Mouse (Mus musculus) left cerebral cortex, postnatal 36 days (tissue): Measurements from ENCODE around the gene Pdx1. TPM values are rescaled to one million over a fixed set of nuclear protein-coding genes. Genes with fewer than 3 reads are reported as not detected.

Experiments used
- DNase-seq, 2 experiments: peaks; one replicate each; pipeline ENCODE4 v3.0.0; 2021 to 2022; ENCODE audit warnings: low spot score in 2 of 2, mixed read lengths in 1 of 2
- intact Hi-C: fragments of 180-260 bp; cut with DNase I; formaldehyde crosslinking; loops from one replicate; pipeline ENCODE4 v1.15.1; 2025
- total RNA-seq, 2 experiments: library from RNA; stranded (reverse); gene quantifications; 2 replicates each; pipeline ENCODE4 v1.2.3; 2021

The Pdx1 gene
- total RNA-seq: not detected

DNA sequence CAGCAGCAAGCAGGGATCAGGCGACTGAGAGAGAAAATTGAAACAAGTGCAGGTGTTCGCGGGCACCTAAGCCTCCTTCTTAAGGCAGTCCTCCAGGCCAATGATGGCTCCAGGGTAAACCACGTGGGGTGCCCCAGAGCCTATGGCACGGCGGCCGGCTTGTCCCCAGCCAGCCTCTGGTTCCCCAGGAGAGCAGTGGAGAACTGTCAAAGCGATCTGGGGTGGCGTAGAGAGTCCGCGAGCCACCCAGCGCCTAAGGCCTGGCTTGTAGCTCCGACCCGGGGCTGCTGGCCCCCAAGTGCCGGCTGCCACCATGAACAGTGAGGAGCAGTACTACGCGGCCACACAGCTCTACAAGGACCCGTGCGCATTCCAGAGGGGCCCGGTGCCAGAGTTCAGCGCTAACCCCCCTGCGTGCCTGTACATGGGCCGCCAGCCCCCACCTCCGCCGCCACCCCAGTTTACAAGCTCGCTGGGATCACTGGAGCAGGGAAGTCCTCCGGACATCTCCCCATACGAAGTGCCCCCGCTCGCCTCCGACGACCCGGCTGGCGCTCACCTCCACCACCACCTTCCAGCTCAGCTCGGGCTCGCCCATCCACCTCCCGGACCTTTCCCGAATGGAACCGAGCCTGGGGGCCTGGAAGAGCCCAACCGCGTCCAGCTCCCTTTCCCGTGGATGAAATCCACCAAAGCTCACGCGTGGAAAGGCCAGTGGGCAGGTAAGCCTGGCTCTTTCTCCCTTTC lies at the start of gene Pdx1:
TSS of gene Pdx1 (plus strand) at position 34 of the 747 bp plus-strand sequence.
- intact Hi-C loops: loop anchor here (5.0 kb wide), 2 partner anchors 37 to 83 kb away; partner anchors contain the start of genes Cdx2 and Gsx1
- DNase-seq: peak in 1 of 2 experiments; percentile 5

- intact Hi-C loops: loop anchor here (1.0 to 5.0 kb wide), 3 partner anchors 245 to 315 kb away; no protein-coding TSS in a partner anchor
- peak; percentile 76 to 82 for DNase-seq
These were observed 42.2 kb upstream of the Pdx1 start for GRCm38 (mm10) chr5:147227354-147228112.

DNA sequence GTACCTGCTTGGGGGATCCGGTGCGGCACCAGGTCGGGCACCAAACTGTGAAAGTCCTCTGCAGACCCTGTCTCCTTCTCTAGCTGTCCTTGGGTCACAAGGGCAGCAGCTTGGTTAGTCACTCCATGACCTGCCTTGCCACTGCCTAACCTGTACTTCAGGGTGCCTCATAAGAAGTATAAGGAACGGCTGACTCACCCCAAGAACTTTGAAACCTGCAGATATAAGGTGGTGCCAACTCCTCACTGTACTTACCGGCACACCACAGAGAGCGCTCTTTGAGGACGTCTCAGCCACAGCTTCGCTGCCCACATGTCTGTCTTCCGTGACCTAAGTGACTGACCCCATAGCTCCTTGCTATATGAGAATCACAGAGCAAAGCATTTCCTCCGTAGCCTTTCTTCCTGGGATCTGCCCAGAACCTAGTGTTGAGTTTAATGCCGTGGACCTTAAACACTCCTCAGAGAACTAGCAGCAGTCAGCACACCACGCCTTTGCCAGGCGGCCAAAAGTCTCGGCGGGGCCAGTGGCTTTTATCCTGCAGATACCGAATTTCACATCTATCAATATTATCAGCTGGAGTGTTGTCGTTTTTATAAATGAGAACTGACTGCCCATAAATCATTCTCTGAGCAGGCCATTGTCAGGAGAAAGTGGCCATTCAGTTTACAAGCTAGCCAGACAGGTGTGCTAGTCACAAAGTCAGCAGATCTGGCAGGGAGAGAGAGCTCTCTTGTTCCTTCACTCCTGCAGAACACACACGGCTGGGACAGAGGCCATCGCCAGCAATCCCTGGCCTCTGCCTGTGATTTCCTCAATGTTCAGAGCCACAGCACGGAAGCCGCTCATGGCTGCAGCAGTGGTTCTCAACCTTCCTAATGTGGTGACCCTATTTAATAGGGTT lies 34.1 kb upstream of the Pdx1 start:
- intact Hi-C loops: no loop called here
- DNase-seq: no peak

- no peak for DNase-seq
- intact Hi-C loops: no loop called here
These were observed 25.9 kb upstream of the Pdx1 start for GRCm38 (mm10) chr5:147243908-147244307.

DNA sequence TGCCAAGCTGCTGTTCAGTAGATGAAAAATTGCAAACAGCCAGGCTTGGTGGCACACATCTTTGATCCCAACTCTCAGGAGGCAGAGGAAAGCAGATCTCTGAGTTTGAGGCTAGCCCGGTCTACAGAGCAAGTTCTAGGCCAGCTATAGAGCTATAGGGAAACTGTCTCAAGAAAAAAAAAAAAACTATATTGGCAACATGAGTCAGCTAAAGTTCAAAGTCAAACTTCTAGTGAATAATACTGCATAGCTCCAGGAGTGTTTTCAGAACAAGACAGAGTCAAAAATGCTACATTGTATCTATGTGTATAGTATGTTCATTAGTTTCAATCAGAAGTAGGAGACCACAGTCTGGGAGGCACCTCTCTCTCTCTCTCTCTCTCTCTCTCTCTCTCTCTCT lies 9.6 kb upstream of the Pdx1 start:
- no peak for DNase-seq
- intact Hi-C loops: no loop called here

DNA sequence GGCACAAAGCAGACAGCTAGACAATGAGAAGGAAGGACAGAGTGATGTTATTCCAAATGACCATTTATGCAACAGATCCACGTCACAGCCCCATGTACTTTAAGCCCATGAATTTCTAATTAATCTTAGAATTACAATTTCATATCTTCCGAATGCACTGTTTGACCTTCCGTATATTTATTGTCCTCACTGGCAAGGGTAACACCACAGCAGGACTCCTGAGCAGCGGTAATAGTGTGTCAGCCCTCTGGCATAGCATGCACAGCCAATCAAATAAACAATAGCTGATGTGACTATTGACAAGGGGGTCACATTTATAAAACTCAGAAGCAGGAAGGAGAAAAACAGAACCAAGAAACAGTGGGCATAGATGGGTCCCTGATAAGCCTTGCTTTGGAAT lies 9.0 kb upstream of the Pdx1 start:
- intact Hi-C loops: no loop called here
- no peak for DNase-seq

DNA sequence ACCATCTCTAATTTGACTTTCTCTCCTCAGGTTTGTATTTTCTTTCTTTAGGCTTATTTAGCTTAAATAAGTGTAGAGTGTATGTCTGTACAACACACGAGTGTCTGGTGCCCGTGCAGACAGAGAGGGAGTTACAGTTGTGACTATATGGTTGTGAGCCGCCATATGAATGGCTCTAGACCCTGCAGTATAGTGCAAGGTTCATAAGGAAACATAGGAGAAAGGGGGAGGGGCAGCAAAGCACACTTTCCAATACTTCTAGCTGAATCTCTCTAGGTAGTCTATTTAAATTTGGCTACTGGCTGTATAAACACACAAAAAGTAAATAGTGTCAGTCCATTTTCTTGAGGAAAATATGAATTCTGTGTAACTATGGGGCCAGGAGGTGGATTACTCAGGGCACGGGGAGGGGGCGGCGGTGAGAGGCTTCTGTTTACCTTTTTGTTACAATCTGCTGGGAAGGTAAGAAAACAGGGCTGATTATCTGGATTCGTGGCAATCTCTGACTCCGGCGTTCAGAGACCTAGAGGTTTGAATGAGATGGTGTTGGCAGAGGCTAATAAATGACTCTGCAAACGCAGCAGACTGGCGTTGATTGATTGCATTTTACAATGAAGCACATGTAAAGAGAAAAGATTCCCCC lies 7.7 kb upstream of the Pdx1 start:
- no peak for DNase-seq
- intact Hi-C loops: no loop called here

GRCm38 (mm10) chr5:147263945-147264344 lies 5.8 kb upstream of the Pdx1 start:
- intact Hi-C loops: no loop called here
- DNase-seq: no peak

- intact Hi-C loops: no loop called here
- DNase-seq: no peak
These were observed 2.3 kb upstream of the Pdx1 start for GRCm38 (mm10) chr5:147267434-147267833.

DNA sequence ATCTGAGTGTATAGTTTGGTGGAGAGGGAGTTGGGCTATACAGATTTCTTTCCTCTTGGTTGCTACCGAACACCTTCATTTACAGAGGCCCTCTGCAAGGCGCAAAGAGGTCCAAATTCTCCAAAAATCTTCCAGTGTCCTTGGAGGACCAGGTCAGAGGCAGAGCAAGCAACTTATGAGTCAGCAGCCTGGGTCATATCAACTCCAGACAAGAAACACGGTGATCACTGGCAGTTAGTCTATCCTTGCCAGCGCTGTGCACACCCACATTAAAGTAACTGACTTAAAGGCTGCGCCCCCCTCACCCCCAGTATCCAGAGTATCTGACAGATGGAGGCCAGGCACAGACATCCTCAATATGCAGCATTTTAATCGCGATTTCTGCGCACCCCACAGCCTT lies 1.0 kb upstream of the Pdx1 start:
- DNase-seq: no peak
- intact Hi-C loops: no loop called here

- intact Hi-C loops: no loop called here
- no peak for DNase-seq
These were observed 388 bp upstream of the Pdx1 start for GRCm38 (mm10) chr5:147269371-147269770.

DNA sequence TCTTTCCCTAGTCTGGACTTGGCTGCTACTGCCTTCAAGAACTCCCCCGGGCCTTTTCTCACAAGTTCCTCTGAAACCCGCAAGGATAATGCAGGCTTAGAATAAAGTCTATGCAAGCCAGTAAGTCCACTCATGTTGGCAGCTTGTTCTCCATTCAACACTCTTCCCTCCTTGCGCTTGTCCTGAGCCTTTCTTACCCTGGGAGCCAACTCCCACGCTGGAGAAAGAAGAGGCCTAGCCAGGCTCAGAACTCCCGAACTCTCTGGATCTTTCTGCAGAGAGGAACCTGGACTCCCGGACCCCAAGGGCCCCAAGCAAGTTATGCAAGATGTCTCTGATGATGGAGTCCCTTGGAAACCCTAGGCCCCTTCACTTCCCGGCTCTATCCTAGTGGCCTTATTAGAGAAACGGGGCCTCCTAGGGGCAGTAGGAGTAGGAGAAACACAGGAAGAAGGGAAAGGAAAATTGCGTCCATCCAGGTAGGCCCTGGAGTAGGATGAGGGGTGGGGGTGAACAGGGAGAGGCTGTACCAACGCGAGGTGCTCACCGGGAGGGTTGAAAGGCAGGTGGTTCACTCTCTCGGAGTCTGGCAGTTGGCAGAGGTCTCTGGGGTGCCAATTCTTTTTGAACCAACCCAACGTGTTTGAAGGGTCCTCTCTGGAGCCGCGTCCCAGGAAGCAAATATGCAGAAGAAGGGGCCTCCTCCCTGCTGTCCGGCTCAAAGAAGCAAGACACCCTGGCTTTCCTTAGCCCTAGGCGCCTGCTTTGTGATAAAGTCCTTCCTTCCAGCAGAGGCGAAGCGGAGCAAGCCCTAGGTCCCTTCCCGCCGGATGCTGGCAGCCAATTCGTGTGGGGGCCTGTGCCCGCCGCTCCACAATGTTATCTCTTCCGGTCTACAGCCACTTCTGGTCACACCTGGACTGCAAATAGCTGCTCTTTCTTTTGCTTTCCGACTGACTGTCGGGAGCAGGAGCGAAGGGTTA lies 1.2 kb downstream of the Pdx1 start:
- intact Hi-C loops: loop anchor here (5.0 kb wide), 2 partner anchors 36 to 84 kb away; partner anchors contain the start of genes Cdx2 and Gsx1

GRCm38 (mm10) chr5:147272046-147272807 lies 2.5 kb downstream of the Pdx1 start:
- intact Hi-C loops: loop anchor here (5.0 kb wide), 2 partner anchors 35 to 85 kb away; partner anchors contain the start of genes Cdx2 and Gsx1
- no peak for DNase-seq

More for the DNA sequence above, 1.2 kb downstream of the Pdx1 start:
- no peak for DNase-seq

DNA sequence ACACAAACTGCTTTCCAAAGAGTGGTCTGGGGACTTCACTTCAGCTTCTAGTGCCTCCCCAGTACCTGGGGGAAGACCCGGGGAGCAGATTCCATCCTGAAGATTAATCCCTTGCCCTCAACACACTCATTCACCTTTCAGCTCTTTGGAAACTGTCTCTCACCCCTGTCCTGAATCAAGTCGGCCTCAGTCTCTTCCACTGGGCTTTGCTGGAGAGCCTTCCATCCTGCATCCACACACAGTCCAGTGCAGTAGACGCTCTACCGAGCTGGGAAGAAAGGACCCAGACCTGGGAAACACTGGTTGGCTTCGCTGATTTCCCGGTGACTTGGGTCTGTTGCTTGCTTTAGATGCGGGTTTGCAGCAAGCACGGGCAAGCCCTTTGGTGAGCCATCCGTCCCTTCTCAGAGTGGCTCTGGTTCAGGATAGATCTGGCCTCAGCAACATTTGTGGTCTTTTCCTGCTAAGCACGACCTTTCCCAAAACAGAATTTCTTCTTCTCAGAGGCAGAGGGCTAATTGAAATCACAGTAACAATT lies 3.1 kb downstream of the Pdx1 start:
- no peak for DNase-seq
- intact Hi-C loops: loop anchor here (5.0 kb wide), 2 partner anchors 34 to 86 kb away; partner anchors contain the start of genes Cdx2 and Gsx1

- intact Hi-C loops: loop anchor here (5.0 kb wide), 2 partner anchors 33 to 87 kb away; partner anchors contain the start of genes Cdx2 and Gsx1
- no peak for DNase-seq
These were observed 4.7 kb downstream of the Pdx1 start for GRCm38 (mm10) chr5:147274174-147275141.

DNA sequence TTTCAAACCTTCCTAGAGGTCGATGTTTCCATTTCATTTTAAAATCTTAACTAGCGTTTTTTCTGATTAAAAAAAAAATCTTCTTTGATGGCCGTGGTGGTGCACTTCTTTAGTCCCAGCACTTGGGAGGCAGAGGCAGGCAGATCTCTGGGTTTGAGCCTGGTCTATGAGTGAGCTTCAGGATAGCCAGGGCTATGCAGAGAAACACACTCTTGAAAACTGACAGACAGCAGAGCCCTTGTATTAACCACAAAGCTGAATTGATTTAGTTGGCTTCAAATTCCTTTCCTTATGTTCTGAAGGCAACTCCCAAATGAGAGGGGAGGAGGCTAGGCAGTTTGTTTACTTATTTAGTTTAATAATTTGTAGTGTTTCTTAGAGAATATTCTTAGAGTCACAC lies 6.0 kb downstream of the Pdx1 start:
- intact Hi-C loops: no loop called here

More for the DNA sequence above, 6.0 kb downstream of the Pdx1 start:
- no peak for DNase-seq
